Mouse (Mus musculus) liver, embryonic 16.5 days (tissue): ENCODE results near the gene Cbr3. TPM values are rescaled to one million over a fixed set of nuclear protein-coding genes. Genes with fewer than 3 reads are reported as not detected.
A peak's percentile ranks its signal among the peaks of the same experiment; 100 is the strongest.
"Not testable (repeated sequence)": the region's sequence is repeated elsewhere in the genome, so short reads cannot be mapped to it uniquely, and the experiment has no call there.

Experiments
- ATAC-seq: fragments of 200-750 bp; cut with Nextera tagmentation; 2 replicates; pipeline ENCODE4 v1.8.0; 2017; ENCODE audit warnings: low read depth, mild to moderate bottlenecking, moderate number of reproducible peaks, moderate library complexity
- H3K27ac ChIP-seq: fragments of 300-500 bp; sonication (generic); 2 replicates; pipeline ENCODE4 v1.5.1; 2014; ENCODE audit warnings: mild to moderate bottlenecking, low read length
- H3K27me3 ChIP-seq: fragments of 300-500 bp; sonication (generic); 2 replicates; pipeline ENCODE4 v1.6.1; 2014; ENCODE audit warnings: low read depth, low read length, mixed read lengths; ENCODE audit not compliant: control insufficient read depth, insufficient read depth
- H3K36me3 ChIP-seq: fragments of 300-500 bp; sonication (generic); 2 replicates; pipeline ENCODE4 v1.6.1; 2014; ENCODE audit warnings: mild to moderate bottlenecking; ENCODE audit not compliant: control insufficient read depth, insufficient read depth
- H3K4me1 ChIP-seq: fragments of 300-500 bp; sonication (generic); 2 replicates; pipeline ENCODE4 v1.6.1; 2014; ENCODE audit warnings: low read depth, low read length, mixed read lengths; ENCODE audit not compliant: control insufficient read depth
- H3K4me2 ChIP-seq: fragments of 300-500 bp; sonication (generic); 2 replicates; pipeline ENCODE4 v1.6.1; 2014; ENCODE audit warnings: low read depth, low read length, mixed read lengths
- H3K4me3 ChIP-seq: fragments of 300-500 bp; sonication (generic); 2 replicates; pipeline ENCODE4 v1.5.1; 2014; ENCODE audit warnings: low read depth, mild to moderate bottlenecking, low read length
- H3K9ac ChIP-seq: fragments of 300-500 bp; sonication (generic); 2 replicates; pipeline ENCODE4 v1.6.1; 2014; ENCODE audit warnings: low read depth, low read length
- H3K9me3 ChIP-seq: fragments of 300-500 bp; sonication (generic); replicated peaks from 2 replicates; pipeline ENCODE4 v1.6.1; 2016; ENCODE audit warnings: low read length; ENCODE audit not compliant: control insufficient read depth
- WGBS: fragments of 180-500 bp; shearing (Covaris S2); extraction: QIAGEN DNeasy Blood & Tissue Kit; methylation state at CpG from one replicate; pipeline ENCODE4 v1.1.7; 2014; ENCODE audit not compliant: insufficient replicate concordance; 5-methylcytosine and 5-hydroxymethylcytosine counted together
- polyA plus RNA-seq: library from polyadenylated mRNA; unstranded; fragments of >200 nt; fragmentation: Nextera tagmentation; extraction: Ambion mirVana; gene quantifications from 2 replicates; pipeline ENCODE4 v1.2.1, GENCODE M21; 2015

Cbr3 gene
- polyA plus RNA-seq, 1 experiment from 2014 or later = 0.73 TPM

DNA sequence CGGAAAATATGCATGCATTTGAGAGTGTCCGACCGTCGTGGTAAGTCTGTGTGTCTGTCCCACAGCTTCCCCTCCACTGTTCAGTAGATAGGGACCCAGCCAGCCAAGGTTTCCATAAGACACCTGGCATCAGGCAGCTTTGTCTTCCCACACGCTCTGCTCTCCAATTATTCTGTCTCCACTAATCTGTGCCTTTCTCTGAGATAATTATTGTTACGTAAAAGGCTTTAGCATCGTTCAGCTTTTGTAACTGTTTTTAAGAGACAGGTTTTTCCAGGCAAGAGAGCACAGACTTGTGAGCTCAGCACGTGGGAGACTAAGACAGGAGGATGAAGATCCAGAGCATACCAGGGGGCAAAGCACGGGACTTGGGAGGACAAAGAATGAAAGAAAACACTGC is 3.9 kb upstream of the Cbr3 start:
- WGBS = 55% methylated on average over 9 of the region's 9 CpGs
- H3K27ac ChIP-seq = no peak overlapping the region
- ATAC-seq = no peak

DNA sequence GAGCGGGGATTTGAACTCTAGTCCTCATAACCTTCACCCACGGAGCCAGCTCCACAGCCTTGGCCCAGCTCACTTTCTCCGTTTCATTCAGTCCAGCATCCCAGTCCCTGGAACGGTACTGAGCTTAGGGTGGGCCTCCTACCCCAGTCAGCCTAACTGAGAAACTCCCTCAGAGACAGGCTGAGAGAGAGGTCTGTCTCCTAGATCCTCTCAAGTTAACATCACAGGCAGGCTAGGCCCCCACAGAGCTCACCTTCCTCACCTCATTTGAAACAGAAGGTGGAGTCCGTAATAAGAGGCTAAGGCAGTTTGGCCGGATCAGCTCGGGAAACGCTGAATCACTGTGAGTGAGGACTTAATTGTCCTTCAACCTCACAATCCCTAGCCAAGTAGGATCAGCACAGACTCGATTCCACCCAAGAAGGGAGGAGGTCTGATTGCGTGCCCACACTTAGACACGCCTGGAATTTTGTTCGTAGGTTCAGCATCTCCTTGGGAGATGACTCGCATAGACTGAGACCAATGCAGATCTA is 793 bp upstream of the Cbr3 start:
- no peak overlapping the region for H3K9ac ChIP-seq
- 21% methylated on average over 13 of the region's 13 CpGs for WGBS
- H3K4me1 ChIP-seq = peaks cover 7% of the 10 kb centered on the region
- no peak overlapping the region for H3K27ac ChIP-seq
- H3K4me3 ChIP-seq = no peak overlapping the region
- H3K27me3 ChIP-seq = peaks cover 50% of the 10 kb centered on the region
- no peak for ATAC-seq
- no peaks in the 10 kb centered on the region for H3K9me3 ChIP-seq
- H3K4me2 ChIP-seq = peak overlapping the region; percentile 70; the same call in 1 of the 2 replicates
- no peaks in the 10 kb centered on the region for H3K36me3 ChIP-seq

More for the DNA sequence above, 3.9 kb upstream of the Cbr3 start:
- no peaks in the 10 kb centered on the region for H3K36me3 ChIP-seq
- no peak overlapping the region for H3K4me3 ChIP-seq
- no peaks in the 10 kb centered on the region for H3K9me3 ChIP-seq
- no peak overlapping the region for H3K9ac ChIP-seq
- H3K4me1 ChIP-seq = peaks cover 7% of the 10 kb centered on the region
- H3K27me3 ChIP-seq = peaks cover 36% of the 10 kb centered on the region
- no peak overlapping the region for H3K4me2 ChIP-seq

DNA sequence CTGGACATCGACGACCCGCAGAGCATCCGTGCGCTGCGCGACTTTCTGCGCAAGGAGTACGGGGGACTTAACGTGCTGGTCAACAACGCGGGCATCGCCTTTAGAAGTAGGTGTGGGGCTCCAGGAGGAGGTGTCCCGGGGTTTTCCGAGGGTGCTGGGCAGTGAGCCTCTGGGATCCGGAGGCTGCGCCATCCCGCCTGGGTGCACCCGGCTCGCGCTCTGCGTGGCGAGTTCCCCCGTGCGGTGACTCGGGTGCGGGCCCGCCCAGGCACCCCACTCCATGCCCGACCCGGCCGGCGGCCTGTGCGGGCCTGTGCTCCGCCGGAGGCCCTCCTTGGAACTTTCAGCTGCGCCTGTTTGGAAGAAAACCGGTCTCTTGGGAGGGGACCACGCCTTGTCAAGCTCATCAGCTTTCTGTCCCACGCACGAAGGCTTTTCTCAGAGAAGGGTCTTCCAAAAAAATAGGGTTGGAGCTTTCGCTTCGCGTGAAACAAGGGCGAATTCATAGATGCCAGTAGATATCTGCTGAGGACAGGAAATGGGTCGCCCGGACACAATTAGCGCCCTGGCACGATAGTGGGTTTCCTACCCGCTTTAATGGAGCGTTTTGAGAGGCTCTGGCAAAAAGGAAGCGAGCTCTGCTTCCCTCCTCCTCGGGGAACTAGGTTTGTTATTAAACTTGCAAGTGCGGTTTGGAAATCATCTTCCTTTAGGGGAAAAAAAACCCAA is 657 bp downstream of the Cbr3 start:
- H3K36me3 ChIP-seq = no peaks in the 10 kb centered on the region
- H3K27me3 ChIP-seq = peaks cover 50% of the 10 kb centered on the region
- no peak for ATAC-seq
- H3K27ac ChIP-seq = no peak overlapping the region
- H3K9me3 ChIP-seq = no peaks in the 10 kb centered on the region
- H3K4me1 ChIP-seq = peaks cover 7% of the 10 kb centered on the region
- H3K4me2 ChIP-seq = peak overlapping the region; percentile 70
- peak overlapping the region; percentile 51 for H3K4me3 ChIP-seq
- WGBS = under 1% methylated on average over 53 of the region's 53 CpGs
- H3K9ac ChIP-seq = no peak overlapping the region

DNA sequence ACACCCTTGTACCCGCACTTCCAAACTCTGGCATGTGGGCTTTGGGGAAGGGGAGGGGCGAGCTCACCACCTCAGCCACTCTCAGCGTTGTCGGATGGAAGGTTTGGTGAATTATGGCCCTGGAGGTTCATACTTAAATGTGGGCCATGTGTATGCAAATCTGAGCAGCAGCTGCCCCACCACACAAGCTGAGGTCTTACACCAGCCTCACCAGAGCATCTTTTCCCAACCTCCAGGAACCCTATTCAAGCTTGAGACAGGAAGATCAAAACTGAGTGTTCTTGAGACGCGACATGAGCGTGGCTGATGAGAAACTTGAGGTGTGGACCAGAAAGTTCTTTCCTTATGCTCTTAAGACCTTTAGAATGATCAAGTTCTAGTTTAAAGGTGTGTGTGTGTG is 1.4 kb downstream of the Cbr3 start:
- 37% methylated on average over 7 of the region's 7 CpGs for WGBS
- Histone ChIP-seq H3K4me2 (no peak overlapping the region), H3K9me3 (no peaks in the 10 kb centered on the region), H3K36me3 (no peaks in the 10 kb centered on the region), H3K4me3 (no peak overlapping the region), H3K4me1 (peaks cover 7% of the 10 kb centered on the region), H3K27me3 (peaks cover 50% of the 10 kb centered on the region), H3K9ac (no peak overlapping the region), H3K27ac (no peak overlapping the region)
- ATAC-seq = no peak

DNA sequence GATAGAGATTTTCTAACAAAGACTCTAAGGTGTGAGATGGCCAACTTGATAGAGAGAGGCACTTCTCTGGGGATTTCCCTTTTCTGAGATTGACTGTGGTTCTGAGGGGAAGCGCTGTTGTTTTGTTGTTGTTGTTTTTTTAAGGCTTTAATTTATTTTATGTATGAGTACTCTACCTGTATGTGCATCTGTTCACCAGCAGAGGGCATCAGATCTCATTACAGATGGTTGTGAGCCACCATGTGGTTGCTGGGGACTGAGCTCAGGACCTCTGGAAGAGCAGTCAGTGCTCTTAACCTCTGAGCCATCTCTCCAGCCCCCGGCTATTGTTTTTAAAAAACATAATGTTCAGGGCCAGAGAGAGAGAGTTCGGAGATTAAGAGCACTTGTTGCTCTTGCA is 2.8 kb downstream of the Cbr3 start:
- WGBS = 72% methylated on average over 3 of the region's 3 CpGs

DNA sequence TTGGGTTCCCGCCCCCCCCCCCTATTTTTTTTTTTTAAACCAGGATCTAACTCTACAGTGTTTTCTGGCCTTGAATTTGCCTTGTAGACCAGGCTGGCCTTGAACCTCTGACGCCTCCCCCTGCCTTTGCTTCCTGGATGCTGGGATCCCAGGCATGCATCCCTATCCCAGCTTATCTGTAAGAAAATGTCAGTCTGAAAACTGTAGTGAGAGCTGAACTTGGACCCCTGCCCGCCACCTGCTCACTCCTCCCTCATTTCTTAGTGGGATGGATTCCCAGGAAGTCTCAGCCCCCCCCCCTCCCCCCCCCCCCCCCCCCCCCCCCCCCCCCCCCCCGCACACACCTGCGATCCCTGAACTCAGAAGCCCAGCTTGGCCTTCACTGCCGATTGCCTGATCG is 3.4 kb downstream of the Cbr3 start:
- no peak overlapping the region for H3K9ac ChIP-seq
- H3K4me3 ChIP-seq = no peak overlapping the region
- no peaks in the 10 kb centered on the region for H3K9me3 ChIP-seq
- peaks cover 42% of the 10 kb centered on the region for H3K27me3 ChIP-seq
- no peak for ATAC-seq
- no peaks in the 10 kb centered on the region for H3K36me3 ChIP-seq
- H3K4me2 ChIP-seq = no peak overlapping the region
- peaks cover 7% of the 10 kb centered on the region for H3K4me1 ChIP-seq
- 80% methylated on average over 5 of the region's 7 CpGs for WGBS
- H3K27ac ChIP-seq = no peak overlapping the region

More for the DNA sequence above, 2.8 kb downstream of the Cbr3 start:
- H3K9ac ChIP-seq, H3K4me2 ChIP-seq, H3K4me1 ChIP-seq, ATAC-seq, H3K27ac ChIP-seq, H3K4me3 ChIP-seq, H3K36me3 ChIP-seq, H3K9me3 ChIP-seq: not testable (repeated sequence)
- peaks cover 48% of the 10 kb centered on the region for H3K27me3 ChIP-seq

DNA sequence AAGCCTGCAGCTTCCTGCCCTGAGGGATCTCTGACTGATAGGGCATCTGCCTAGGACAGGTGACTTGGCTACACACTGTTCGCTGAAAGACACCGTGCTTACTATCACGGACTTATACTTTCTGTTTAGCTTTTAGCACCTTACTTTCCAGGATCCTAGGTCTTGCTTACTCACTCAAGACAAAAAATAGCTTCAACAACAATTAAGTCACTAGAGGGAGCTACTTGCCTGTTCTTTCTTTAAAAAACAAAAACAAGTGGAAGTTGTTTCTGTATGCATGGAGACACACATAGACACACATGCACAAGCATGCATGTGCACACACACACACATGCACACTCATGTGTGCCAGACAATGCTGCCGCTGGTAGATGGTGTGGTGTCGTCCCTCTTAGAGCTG is 3.9 kb downstream of the Cbr3 start:
- Histone ChIP-seq H3K27me3 (peaks cover 36% of the 10 kb centered on the region), H3K4me3 (no peak overlapping the region), H3K4me2 (0 out of 2 replicates have a peak overlapping the region, but pooled peaks have one; percentile 3), H3K27ac (no peak overlapping the region), H3K9ac (no peak overlapping the region), H3K9me3 (no peaks in the 10 kb centered on the region), H3K36me3 (no peaks in the 10 kb centered on the region), H3K4me1 (peaks cover 7% of the 10 kb centered on the region)
- ATAC-seq = no peak
- WGBS = 29% methylated on average over 5 of the region's 5 CpGs

DNA sequence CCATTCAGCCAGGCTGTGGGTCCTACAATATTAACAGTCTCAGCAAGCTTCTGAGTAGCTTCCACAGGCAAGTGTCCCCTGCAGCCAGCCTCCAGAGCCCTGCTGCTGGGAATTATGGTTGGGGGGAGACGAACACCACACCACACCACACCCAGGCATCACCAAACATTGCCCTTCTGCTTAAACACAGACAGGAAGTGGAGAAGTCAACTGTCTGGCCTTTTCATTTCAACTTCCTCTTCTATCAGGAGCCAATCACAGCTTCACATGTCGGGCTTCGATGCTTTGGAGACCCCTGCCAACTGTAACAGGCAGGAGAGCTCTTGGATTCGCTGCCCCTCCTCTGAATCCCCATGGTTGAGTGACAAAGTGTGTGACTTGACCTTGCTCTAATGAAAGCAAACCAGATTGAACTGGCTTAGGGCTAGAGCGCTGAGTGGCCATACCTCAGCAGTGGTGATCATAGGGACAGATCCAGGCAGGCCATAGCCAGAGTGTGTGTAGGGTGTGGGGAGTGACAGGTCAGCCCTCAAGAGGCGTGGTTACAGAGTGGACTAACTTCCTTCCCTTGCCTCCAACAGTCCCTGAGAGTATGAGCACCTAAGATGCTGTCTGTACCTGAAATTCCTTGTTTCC is 8.3 kb downstream of the Cbr3 start:
- H3K4me3 ChIP-seq = no peak overlapping the region
- H3K4me2 ChIP-seq = no peak overlapping the region
- ATAC-seq = no peak
- no peaks in the 10 kb centered on the region for H3K4me1 ChIP-seq
- H3K27ac ChIP-seq = no peak overlapping the region
- no peaks in the 10 kb centered on the region for H3K36me3 ChIP-seq
- WGBS = 43% methylated on average over 6 of the region's 6 CpGs
- no peak overlapping the region for H3K9ac ChIP-seq
- no peaks in the 10 kb centered on the region for H3K9me3 ChIP-seq
- H3K27me3 ChIP-seq = no peaks in the 10 kb centered on the region

DNA sequence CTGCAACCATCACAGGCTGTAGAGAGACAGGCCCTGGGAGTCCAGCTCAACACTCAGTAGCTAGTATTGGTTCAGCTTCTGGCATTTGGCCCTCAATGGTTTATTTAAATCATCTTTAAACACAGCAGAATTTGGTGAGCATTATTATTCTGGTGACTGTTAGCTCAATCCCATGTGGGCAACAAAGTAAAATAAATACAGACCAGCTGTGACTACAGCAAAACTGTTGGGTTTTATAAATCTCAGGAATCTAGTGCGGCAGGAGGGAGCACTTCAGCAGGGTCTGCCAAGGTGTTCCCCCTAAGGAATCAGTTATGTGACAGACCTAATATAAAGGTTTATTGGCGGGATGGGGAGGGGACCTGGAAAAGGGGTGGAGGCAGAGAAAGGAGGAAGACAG is 9.7 kb downstream of the Cbr3 start:
- H3K4me3 ChIP-seq = no peak overlapping the region
- H3K4me2 ChIP-seq = no peak overlapping the region
- H3K4me1 ChIP-seq = no peaks in the 10 kb centered on the region
- H3K9me3 ChIP-seq = no peaks in the 10 kb centered on the region
- 56% methylated on average over 2 of the region's 2 CpGs for WGBS
- ATAC-seq = no peak
- no peaks in the 10 kb centered on the region for H3K27me3 ChIP-seq
- no peaks in the 10 kb centered on the region for H3K36me3 ChIP-seq
- no peak overlapping the region for H3K9ac ChIP-seq
- H3K27ac ChIP-seq = no peak overlapping the region
